Mouse (Mus musculus) left cerebral cortex, adult 11 months (tissue): ENCODE data around the gene Eif4g1.

Experiments used
- DNase-seq: peaks from one replicate; pipeline ENCODE4 v3.0.0; 2022; ENCODE audit warnings: low spot score

Gene Eif4g1

DNA sequence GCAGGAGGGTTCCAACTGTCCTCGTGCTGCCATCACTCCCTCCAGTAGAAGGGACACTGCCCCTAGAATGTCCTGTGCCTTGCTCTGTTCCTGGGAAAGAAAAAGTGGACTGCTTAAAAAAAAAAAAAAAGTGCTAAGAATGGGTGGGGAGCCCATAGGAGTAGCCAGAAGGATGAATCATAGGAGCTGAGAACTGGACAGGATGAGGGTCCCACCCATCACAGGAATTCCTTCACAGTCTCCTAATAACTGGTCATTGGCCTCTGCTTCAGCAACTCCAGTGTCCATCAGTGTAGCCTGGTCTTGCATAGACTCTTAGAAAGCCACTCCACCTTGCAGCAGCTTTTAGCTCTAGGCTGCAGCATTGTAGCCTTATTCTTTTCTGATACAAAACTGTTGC lies 58.3 kb downstream of the Eif4g1 start:
- no peak for DNase-seq

DNA sequence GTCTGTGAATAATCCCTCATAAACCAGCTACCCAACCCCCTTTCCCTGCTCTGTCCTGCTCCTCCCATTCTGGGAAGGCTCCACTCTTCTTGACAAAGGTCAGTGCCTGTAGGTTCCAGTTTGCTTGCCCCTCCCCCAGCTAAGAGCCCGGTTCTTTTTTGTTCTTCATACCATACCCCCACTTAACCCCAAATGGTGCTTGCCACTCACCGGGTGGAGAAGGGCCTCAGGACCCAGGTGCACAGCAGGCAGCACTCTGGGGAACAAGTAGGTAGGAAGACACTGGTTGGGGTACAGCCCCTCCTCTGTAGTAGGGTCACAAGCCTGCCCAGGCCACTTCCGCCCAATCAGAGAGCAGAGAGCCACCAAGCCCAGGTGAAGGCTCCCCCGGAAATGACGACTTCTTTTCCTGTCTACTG lies 62.2 kb downstream of the Eif4g1 start:
- DNase-seq, result no peak

DNA sequence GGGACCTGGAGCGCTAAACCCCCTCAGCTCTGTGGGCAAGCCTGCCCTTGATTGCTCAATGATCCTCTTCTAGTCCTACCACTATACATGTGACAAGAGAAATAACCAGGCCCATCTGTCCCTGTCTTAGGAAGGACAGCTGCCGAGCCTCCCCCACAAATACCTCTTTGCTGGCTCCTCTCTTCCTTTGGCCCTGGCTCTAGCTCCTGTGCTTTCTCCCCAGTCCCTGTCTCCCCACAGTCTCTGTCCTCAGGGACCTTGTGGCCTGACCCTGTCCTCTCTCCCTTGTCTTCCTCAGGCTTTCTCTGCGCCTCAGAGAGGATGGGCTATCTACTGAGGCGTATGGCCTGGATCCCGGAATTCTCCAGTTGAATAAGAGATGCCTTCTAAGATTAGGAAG lies 63.6 kb downstream of the Eif4g1 start:
- DNase-seq, result no peak

DNA sequence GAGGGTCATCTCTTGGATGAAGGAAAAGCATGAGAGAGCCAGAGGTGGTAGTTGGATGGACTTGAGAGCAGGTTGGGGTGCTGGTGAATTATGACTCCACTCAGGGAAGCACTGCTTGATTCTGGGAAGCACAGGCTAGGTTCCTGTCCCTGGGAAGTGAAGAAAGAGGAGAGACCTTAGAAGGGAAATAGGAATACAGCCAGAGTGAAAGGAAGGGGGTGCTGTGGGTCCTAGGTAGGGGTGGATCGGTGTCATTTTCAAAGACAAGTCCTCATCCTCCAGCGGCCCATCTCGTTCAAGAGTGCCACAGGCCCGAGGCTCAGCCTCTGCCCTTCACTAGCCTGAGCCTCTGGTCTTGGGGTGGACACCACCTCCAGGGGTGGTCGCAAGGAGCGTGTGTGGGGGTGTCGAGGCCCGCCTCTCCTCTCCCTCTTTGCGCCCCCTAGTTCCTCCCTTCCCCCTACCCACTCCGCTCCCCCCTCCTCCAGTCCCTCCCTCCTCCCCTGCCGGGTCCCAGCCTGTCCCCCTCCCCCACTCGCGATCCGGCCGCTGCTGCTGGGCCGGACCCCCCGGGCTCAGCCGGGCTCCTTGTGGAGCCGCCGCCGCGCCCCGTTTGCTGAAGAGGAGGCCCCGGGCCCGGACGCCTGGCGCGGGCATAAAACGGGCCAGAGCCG lies 64.3 kb downstream of the Eif4g1 start:
- no peak for DNase-seq

DNA sequence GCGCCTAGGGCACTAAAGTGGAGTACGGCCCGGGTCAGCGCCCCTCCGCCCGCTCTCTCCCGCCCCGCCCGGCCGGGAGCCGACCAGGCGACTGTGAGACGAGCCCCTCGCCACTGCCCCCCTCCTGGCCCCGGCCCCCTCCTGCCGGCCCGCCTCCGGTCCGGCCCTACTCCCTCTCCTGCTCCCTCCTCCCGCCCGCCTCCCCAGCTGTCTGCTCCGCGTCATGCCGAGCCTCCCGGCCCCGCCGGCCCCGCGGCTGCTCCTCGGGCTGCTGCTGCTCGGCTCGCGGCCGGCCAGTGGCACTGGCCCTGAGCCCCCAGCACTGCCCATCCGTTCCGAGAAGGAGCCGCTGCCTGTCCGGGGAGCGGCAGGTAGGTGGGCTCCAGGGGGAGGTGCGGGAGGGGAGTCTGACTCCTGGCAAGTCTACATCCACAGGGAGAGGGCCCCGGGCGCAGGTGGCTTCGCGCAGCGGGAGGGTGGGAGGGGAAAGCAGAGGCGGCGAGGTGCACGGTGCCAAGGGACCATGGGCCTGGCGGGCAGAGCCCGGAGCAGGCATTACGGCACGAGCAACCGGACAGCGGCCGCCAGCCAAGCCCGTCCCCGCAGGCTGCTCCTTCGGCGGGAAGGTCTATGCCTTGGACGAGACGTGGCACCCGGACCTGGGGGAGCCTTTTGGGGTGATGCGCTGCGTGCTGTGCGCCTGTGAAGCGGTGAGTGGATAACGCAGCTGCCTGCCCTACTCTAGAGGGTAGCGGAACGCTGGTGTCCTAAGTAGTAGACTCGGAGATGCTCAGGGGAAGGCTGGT lies 65.0 kb downstream of the Eif4g1 start, which contains the start of gene Chrd:
Gene Chrd, plus strand, starts transcription at position 203 of the 806 bp plus-strand sequence.
- DNase-seq, result no peak

DNA sequence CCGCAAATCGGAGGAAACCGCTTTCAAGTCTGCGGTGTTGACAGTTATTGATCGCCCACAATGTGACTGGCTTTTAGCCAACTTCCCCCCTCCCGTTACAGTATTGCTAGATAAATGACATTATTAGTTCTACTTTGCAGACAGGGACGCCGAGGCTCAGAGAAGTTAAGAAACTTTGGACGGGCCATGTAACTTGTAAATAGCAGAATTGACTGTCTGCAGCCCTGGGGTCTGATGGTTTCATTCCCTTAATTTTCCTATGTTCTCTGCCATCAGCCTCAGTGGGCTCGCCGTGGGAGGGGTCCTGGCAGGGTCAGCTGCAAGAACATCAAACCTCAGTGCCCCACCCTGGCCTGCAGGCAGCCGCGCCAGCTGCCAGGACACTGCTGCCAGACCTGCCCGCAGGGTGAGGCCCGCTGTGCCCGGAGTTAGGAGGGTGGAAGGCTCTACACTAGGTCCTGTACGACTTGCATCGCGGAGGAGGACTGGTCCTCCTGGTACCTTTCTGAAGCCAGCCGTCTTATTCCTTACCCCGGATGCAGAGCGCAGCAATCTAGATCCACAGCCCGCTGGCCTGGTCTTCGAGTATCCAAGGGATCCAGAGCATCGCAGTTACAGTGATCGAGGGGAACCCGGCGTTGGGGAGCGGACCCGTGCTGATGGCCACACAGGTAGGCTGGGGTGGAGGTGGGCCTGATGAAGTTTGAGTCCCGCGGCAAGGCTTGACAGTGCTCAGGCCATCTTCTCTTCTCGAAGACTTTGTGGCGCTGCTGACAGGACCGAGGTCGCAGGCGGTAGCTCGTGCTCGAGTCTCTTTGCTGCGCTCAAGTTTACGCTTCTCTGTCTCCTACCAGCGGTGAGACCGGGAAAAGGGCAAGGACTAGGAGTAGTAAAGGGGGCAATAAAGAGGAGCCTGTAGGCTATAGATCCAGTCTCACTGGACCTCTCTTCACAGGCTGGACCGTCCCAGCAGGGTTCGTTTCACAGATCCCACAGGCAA lies 65.9 kb downstream of the Eif4g1 start, which contains the start of gene Thpo:
Gene Thpo, minus strand, starts transcription at position 781 of the 1,000 bp plus-strand sequence.
- no peak for DNase-seq

DNA sequence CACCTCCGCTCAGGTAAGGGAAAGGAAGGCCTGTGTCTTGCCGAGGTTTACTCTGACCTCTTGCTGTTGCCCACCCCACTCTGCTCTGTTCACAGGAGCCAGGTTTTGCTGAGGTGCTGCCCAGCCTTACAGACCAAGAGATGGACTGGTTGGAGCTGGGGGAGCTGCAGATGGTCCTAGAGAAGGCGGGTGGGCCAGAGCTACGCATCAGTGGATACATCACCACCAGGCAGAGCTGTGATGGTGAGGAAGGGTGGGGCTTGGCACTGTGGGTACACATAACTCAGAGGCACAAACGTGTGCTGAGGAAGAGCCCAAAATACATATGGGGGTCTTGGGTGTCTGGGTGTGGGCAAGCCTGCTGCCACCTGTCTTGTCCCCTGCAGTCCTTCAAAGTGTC lies 67.5 kb downstream of the Eif4g1 start:
- DNase-seq, result no peak

DNA sequence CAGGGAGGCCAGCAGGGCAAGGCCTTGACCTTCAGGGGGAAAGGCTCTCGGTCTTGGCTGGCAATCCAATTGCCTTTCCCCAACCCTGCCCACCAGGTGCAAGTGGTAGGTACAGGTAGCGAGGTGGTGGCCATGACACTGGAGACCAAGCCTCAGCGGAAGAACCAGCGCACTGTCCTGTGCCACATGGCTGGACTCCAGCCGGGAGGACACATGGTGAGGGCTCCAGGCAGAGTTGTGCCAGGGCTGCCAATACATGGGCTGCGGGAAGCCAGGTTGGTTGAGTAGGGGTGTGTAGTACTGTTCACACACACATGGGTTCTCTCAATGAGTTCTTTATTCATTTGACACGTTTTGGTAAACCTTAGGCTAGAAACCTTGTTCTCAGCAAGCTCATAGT lies 68.1 kb downstream of the Eif4g1 start:
- no peak for DNase-seq

DNA sequence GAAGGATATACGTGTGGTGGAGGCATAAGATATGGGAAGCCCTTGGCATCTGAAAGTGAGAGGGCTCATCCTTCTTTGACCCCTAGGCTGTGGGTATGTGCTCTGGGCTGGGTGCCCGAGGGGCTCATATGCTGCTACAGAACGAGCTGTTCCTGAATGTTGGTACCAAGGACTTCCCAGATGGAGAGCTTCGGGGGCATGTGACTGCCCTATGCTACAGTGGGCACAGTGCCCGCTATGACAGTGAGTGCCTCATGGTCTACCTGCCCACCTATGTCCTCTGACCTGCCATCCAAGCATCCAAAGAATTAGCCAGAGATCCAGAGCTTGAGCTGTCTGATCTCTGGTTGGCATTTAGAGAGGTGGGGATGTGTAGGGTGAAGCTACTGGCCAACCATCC lies 68.7 kb downstream of the Eif4g1 start:
- DNase-seq, result no peak

DNA sequence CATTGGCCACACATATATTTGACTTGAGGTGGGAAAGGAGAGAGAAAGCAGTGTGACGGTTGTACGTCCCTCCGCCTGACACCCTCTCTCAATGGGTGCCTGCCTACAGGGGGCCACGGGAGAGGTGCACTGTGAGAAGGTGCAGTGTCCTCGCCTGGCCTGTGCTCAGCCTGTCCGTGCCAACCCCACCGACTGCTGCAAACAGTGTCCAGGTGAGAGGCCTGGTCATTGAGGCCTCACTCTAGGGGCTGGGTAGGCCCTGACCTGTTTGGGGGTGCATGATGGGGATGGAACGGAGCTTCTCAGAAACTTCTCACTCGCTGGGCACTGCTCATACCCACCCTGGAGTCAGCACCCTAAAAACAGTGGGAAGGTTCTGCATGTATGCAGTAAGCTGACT lies 71.7 kb downstream of the Eif4g1 start:
- no peak for DNase-seq
